Mouse (Mus musculus) liver, embryonic 15.5 days (tissue): ENCODE measurements at regions not wholly inside any gene's neighbourhood (a gene's known extent, or its start where the extent isn't known, plus 50 kb on each side); places are given as distances from the start of the nearest gene placed in this dataset.

Source experiments
- ATAC-seq: fragments of 200-750 bp; cut with Nextera tagmentation; 2 replicates; pipeline ENCODE4 v1.8.0; 2017; ENCODE audit warnings: moderate number of reproducible peaks, mild to moderate bottlenecking, moderate library complexity; ENCODE audit not compliant: insufficient read depth
- H3K27ac ChIP-seq: fragments of 300-500 bp; sonication (generic); replicated peaks from 2 replicates; pipeline ENCODE4 v1.5.1; 2015; ENCODE audit warnings: mild to moderate bottlenecking, inconsistent platforms
- H3K27me3 ChIP-seq: fragments of 300-500 bp; sonication (generic); 2 replicates; pipeline ENCODE4 v1.6.1; 2015; ENCODE audit warnings: mild to moderate bottlenecking, inconsistent platforms
- H3K36me3 ChIP-seq: fragments of 300-500 bp; sonication (generic); replicated peaks from 2 replicates; pipeline ENCODE4 v1.6.1; 2015; ENCODE audit warnings: moderate library complexity, mild to moderate bottlenecking, inconsistent platforms
- H3K4me1 ChIP-seq: fragments of 300-500 bp; sonication (generic); replicated peaks from 2 replicates; pipeline ENCODE4 v1.6.1; 2015; ENCODE audit warnings: inconsistent platforms
- H3K4me2 ChIP-seq: fragments of 300-500 bp; sonication (generic); 2 replicates; pipeline ENCODE4 v1.6.1; 2015; ENCODE audit warnings: moderate library complexity, mild to moderate bottlenecking, inconsistent platforms
- H3K4me3 ChIP-seq: fragments of 300-500 bp; sonication (generic); replicated peaks from 2 replicates; pipeline ENCODE4 v1.5.1; 2015; ENCODE audit warnings: mild to moderate bottlenecking, inconsistent platforms
- H3K9ac ChIP-seq: fragments of 300-500 bp; sonication (generic); 2 replicates; pipeline ENCODE4 v1.6.1; 2015; ENCODE audit warnings: moderate library complexity, mild to moderate bottlenecking, inconsistent platforms
- H3K9me3 ChIP-seq: fragments of 300-500 bp; sonication (generic); replicated peaks from 2 replicates; pipeline ENCODE4 v1.6.1; 2016; ENCODE audit warnings: inconsistent platforms
- WGBS: fragments of 180-500 bp; shearing (Covaris S2); methylation state at CpG from one replicate; pipeline ENCODE4 v1.1.7; 2015; ENCODE audit warnings: mixed read lengths; ENCODE audit not compliant: insufficient replicate concordance; 5-methylcytosine and 5-hydroxymethylcytosine counted together

DNA sequence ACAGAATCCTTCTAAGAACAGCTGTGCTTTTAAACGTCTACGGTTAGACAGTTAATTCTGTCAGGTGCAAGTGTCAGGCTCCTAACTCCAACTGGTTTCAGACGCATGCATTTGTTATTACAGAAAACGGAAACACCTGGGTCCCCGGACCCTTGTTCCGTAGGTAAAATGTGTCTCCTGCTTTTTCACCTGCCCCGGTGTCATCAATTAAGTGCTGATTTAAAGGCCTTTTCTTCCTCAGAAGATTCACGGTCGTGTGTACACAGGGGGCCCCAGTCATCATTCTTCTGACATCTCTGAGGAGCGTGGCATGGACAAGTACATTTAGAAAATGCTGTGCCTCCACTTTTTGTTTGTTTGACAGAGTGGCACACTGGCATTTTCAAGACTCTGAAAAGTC, 435.1 kb downstream of the Rps24 start:
- H3K9me3 ChIP-seq = no peaks in the 10 kb centered on the region
- ATAC-seq = no peak
- H3K9ac ChIP-seq = no peak overlapping the region
- 71% methylated on average over 10 of the region's 10 CpGs for WGBS
- no peak overlapping the region for H3K4me2 ChIP-seq
- H3K36me3 ChIP-seq = no peaks in the 10 kb centered on the region
- H3K4me1 ChIP-seq = no peaks in the 10 kb centered on the region
- H3K27ac ChIP-seq = no peak overlapping the region
- H3K4me3 ChIP-seq = no peak overlapping the region
- no peaks in the 10 kb centered on the region for H3K27me3 ChIP-seq

DNA sequence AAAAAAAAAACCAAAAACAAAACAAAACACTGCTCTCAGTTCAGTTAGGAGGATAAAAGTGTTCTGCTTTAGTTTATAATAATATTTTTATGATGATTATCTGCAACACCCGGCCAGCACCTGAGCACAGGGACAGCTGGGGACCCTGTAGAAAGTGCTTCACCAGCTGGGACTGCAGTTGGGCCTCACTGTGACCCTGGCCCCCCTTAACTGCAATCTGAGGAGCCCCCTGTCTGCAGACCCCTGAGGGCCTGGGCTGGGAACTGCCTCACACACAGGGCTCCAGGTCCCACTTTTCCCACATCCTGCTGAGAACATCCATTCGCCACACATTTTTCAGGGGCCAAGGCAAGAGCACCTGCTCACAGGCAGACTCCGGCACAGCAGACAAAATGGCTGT, 437.6 kb downstream of the Rps24 start:
- no peak overlapping the region for H3K4me2 ChIP-seq
- no peaks in the 10 kb centered on the region for H3K36me3 ChIP-seq
- H3K9ac ChIP-seq = no peak overlapping the region
- H3K9me3 ChIP-seq = no peaks in the 10 kb centered on the region
- no peaks in the 10 kb centered on the region for H3K27me3 ChIP-seq
- ATAC-seq = no peak
- no peak overlapping the region for H3K4me3 ChIP-seq
- WGBS = 69% methylated on average over 3 of the region's 3 CpGs
- no peak overlapping the region for H3K27ac ChIP-seq
- no peaks in the 10 kb centered on the region for H3K4me1 ChIP-seq

DNA sequence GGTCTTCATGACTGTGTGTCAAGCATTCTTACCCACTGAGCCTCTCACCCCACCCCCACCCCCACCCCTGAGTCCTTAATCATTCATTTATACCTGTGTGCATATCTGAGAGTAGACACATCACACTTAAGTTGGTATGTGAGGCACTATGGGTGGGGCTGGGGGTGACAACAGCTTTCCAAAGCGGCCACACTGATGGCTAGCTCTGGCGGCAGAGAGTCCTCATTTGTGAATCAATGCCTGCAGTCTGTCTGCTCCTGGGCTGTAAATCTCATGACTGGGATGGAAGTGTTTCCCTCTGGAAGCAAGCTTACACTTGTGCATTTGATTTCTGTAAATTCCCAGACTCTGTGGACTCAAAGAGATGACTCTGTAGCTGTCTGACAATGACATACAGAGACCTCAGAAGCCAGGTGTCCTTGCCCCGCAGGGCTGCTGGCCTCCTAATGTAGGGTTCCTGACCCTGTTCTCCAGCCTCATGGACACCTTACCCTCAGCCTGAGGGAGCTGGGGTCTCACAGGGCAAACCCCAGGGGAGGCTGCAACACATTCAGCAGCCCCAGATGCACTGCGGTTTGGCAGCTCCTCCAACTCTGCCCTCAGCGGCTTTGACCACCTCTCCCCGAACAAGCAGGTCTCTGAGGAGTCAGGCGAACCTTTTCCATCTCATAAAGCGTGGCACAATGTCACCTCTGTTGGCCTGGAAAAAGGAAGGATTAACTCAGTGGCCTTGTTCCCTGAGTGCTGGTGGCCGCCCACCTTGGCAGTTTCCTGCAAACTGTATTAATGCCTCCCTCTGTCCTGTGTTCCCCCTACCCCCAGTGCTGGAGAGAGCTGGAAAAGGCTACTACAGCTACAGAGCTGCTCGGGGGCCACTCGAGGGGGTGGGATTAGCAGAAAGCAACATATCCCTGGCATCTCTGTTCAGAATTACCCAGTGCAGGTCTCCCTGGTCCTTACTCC, 439.4 kb downstream of the Rps24 start:
- 46% methylated on average over 11 of the region's 11 CpGs for WGBS
- H3K27me3 ChIP-seq = no peaks in the 10 kb centered on the region
- H3K36me3 ChIP-seq = no peaks in the 10 kb centered on the region
- H3K9ac ChIP-seq = no peak overlapping the region
- H3K4me3 ChIP-seq = no peak overlapping the region
- ATAC-seq = no peak
- no peak overlapping the region for H3K4me2 ChIP-seq
- no peaks in the 10 kb centered on the region for H3K4me1 ChIP-seq
- no peak overlapping the region for H3K27ac ChIP-seq
- no peaks in the 10 kb centered on the region for H3K9me3 ChIP-seq

DNA sequence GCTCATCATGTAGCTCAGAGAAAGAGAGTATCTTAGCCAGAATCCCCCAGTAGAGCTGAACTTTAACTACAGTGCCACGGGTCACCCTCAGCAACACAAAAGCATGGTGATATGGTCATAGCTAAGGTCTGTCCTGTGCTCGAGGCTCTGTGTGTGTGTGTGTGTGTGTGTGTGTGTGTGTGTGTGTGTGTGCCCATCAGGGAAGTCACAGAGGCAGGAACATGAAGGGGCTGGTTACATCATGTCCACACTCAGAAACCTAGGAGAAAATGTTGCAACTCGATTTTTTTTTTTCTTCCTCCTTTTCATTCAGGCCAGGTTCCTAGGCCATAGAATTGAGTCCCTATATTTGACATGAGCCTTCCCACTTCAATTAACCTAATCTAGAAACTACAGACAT, 441.8 kb downstream of the Rps24 start:
- WGBS = 20% methylated on average over 3 of the region's 3 CpGs
- no peak overlapping the region for H3K4me3 ChIP-seq
- no peak overlapping the region for H3K4me2 ChIP-seq
- no peak for ATAC-seq
- no peaks in the 10 kb centered on the region for H3K4me1 ChIP-seq
- H3K27ac ChIP-seq = no peak overlapping the region
- no peaks in the 10 kb centered on the region for H3K27me3 ChIP-seq
- no peaks in the 10 kb centered on the region for H3K9me3 ChIP-seq
- no peak overlapping the region for H3K9ac ChIP-seq
- no peaks in the 10 kb centered on the region for H3K36me3 ChIP-seq

DNA sequence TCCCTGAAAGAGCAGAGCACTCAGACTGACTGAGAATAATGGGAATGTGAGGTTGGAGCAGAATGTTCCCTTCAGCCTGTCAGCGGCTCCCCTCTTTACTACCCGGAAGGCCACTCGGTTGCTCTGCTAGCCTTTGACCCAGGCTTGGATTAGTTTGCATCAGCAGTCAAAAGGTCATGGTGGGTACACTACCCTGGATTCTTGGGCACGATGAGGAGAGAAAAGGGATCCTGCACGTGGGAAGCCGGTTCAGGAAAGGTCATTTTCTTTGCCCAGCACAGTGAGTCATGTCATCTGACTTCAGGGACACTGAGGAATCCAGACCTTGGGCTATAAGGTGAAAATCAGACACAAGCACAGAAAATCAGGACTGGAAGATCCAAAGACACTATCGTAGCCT, 443.3 kb downstream of the Rps24 start:
- no peaks in the 10 kb centered on the region for H3K27me3 ChIP-seq
- H3K9ac ChIP-seq = no peak overlapping the region
- WGBS = 52% methylated on average over 7 of the region's 7 CpGs
- H3K4me1 ChIP-seq = no peaks in the 10 kb centered on the region
- no peak overlapping the region for H3K4me2 ChIP-seq
- ATAC-seq = no peak
- no peaks in the 10 kb centered on the region for H3K9me3 ChIP-seq
- no peak overlapping the region for H3K4me3 ChIP-seq
- no peaks in the 10 kb centered on the region for H3K36me3 ChIP-seq
- no peak overlapping the region for H3K27ac ChIP-seq

DNA sequence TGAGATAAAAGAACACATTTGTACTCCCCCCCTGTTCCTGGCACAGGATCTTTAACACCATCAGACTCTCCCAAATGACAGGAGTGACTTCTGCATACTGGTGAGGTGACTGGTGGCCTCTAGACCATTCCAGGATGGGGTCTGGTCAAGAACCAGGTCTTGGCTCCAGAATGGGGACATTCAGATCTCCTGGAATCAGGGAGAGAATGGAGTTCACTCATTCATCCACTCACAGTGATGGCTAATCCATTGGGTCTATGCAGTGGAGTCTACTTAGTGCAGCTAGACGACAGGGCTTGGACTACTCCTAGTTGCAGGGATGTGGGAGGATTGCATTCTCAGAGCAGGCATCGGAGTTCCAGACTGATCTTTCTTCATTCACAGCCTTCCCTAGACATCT, 451.0 kb downstream of the Rps24 start:
- Histone ChIP-seq H3K4me1 (no peaks in the 10 kb centered on the region), H3K27ac (no peak overlapping the region), H3K9me3 (no peaks in the 10 kb centered on the region), H3K27me3 (no peaks in the 10 kb centered on the region), H3K9ac (no peak overlapping the region), H3K4me2 (no peak overlapping the region), H3K36me3 (no peaks in the 10 kb centered on the region), H3K4me3 (no peak overlapping the region)
- 57% methylated on average over 2 of the region's 2 CpGs for WGBS
- ATAC-seq = no peak

GRCm38 (mm10) chr14:24939068-24939467, 452.1 kb downstream of the Rps24 start:
- H3K4me1 ChIP-seq = no peaks in the 10 kb centered on the region
- 52% methylated on average over 4 of the region's 4 CpGs for WGBS
- H3K27me3 ChIP-seq = no peaks in the 10 kb centered on the region
- ATAC-seq = no peak
- H3K36me3 ChIP-seq = no peaks in the 10 kb centered on the region
- no peak overlapping the region for H3K4me2 ChIP-seq
- no peaks in the 10 kb centered on the region for H3K9me3 ChIP-seq
- H3K4me3 ChIP-seq = no peak overlapping the region
- no peak overlapping the region for H3K9ac ChIP-seq
- H3K27ac ChIP-seq = no peak overlapping the region

DNA sequence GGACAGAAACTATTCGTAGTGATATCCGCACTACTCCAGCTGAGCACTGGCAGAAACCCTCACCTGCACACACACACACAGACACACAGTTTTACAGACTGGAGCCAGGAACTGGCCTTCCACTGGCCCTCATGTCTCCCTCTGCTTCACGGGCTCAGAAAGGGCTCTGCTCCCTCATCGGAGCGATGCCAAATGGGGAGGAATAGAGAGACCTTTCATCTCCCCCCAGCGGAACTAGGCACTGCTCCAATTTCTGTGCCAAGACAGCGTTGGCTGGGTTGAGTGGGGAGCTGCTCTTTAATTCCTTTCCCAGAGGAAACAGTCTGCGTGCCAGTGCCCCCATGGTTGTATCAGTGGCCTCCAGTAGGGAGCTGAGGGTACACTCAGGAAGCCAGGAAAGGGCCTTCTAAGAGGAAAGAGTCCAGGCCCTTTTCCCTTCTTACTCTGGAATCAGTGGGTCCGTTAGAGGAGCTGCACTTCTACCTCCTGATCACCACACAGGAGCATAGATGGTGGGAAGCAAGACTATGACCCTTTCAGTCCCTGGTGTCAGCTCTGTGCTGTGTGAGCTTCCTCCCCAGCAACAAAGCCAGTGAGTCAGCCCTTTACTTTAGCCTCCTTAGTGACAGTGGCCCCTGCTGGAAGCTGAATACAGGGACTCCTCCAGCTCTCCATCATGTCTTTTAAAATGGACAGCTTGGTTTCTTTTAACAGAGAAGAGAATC, 452.7 kb downstream of the Rps24 start:
- H3K9ac ChIP-seq = no peak overlapping the region
- no peak for ATAC-seq

DNA sequence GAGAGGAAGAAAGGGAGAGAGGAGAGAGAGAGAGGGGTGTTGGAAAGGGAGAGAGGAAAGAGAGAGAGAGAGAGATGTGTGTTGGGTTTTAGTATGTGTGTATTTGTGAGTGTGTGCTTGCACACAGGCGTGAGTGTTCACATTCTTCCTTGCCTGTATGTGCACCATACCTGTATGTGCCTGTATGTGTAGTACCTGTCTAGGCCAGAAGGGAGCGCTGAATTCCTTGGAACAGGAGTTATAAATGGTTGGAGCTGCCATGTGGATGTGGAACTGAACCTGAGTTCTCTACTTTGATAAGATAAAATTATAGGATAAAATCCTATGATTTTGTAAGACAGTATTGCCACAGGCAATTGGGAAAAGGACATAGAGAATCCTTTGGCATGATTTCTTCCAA, 458.8 kb downstream of the Rps24 start:
- WGBS = 27% methylated on average over 2 of the region's 2 CpGs
- Histone ChIP-seq H3K27me3 (no peaks in the 10 kb centered on the region), H3K4me2 (no peak overlapping the region), H3K9ac (no peak overlapping the region), H3K4me3 (no peak overlapping the region), H3K9me3 (no peaks in the 10 kb centered on the region), H3K36me3 (no peaks in the 10 kb centered on the region), H3K27ac (no peak overlapping the region), H3K4me1 (no peaks in the 10 kb centered on the region)
- ATAC-seq = no peak

More for the DNA sequence above, 452.7 kb downstream of the Rps24 start:
- Histone ChIP-seq H3K4me2 (no peak overlapping the region), H3K27me3 (no peaks in the 10 kb centered on the region), H3K4me1 (no peaks in the 10 kb centered on the region), H3K36me3 (no peaks in the 10 kb centered on the region), H3K27ac (no peak overlapping the region), H3K4me3 (no peak overlapping the region), H3K9me3 (no peaks in the 10 kb centered on the region)
- WGBS = 54% methylated on average over 9 of the region's 9 CpGs

- H3K4me2 ChIP-seq = no peak overlapping the region
- H3K9me3 ChIP-seq = no peaks in the 10 kb centered on the region
- no peaks in the 10 kb centered on the region for H3K4me1 ChIP-seq
- H3K4me3 ChIP-seq = no peak overlapping the region
- H3K9ac ChIP-seq = no peak overlapping the region
- no peak for ATAC-seq
- 56% methylated on average over 5 of the region's 5 CpGs for WGBS
- no peaks in the 10 kb centered on the region for H3K36me3 ChIP-seq
- H3K27me3 ChIP-seq = no peaks in the 10 kb centered on the region
- no peak overlapping the region for H3K27ac ChIP-seq
These were observed 460.2 kb downstream of the Rps24 start for GRCm38 (mm10) chr14:24947084-24947483.

GRCm38 (mm10) chr14:24955891-24956410, 469.0 kb downstream of the Rps24 start:
- WGBS = 52% methylated on average over 11 of the region's 11 CpGs
- Histone ChIP-seq H3K9me3 (no peaks in the 10 kb centered on the region), H3K36me3 (no peaks in the 10 kb centered on the region), H3K9ac (no peak overlapping the region), H3K4me3 (no peak overlapping the region), H3K4me1 (no peaks in the 10 kb centered on the region), H3K27me3 (no peaks in the 10 kb centered on the region), H3K4me2 (no peak overlapping the region), H3K27ac (no peak overlapping the region)
- no peak for ATAC-seq
